Mouse (Mus musculus) heart, embryonic 13.5 days (tissue): ENCODE measurements around the gene Gm11214. TPM values are rescaled to one million over a fixed set of nuclear protein-coding genes. Genes with fewer than 3 reads are reported as not detected.

Experiments used
- ATAC-seq: fragments of 200-750 bp; cut with Nextera tagmentation; 2 replicates; pipeline ENCODE4 v1.8.0; 2017; ENCODE audit warnings: moderate TSS enrichment; ENCODE audit not compliant: insufficient number of reproducible peaks, low FRiP score, low TSS enrichment; ENCODE audit errors: extremely low read depth
- H3K27ac ChIP-seq: fragments of 300-500 bp; sonication (generic); replicated peaks from 2 replicates; pipeline ENCODE4 v1.5.1; 2015; ENCODE audit warnings: moderate library complexity, mild to moderate bottlenecking, inconsistent platforms
- H3K27me3 ChIP-seq: fragments of 300-500 bp; sonication (generic); replicated peaks from 2 replicates; pipeline ENCODE4 v1.6.1; 2015; ENCODE audit warnings: mild to moderate bottlenecking, inconsistent platforms
- H3K36me3 ChIP-seq: fragments of 300-500 bp; sonication (generic); 2 replicates; pipeline ENCODE4 v1.6.1; 2015; ENCODE audit warnings: mild to moderate bottlenecking, inconsistent platforms
- H3K4me1 ChIP-seq: fragments of 300-500 bp; sonication (generic); 2 replicates; pipeline ENCODE4 v1.6.1; 2015; ENCODE audit warnings: inconsistent platforms
- H3K4me2 ChIP-seq: fragments of 300-500 bp; sonication (generic); 2 replicates; pipeline ENCODE4 v1.6.1; 2015; ENCODE audit warnings: inconsistent platforms, mild to moderate bottlenecking, moderate library complexity
- H3K4me3 ChIP-seq: fragments of 300-500 bp; sonication (generic); 2 replicates; pipeline ENCODE4 v1.5.1; 2015; ENCODE audit warnings: moderate library complexity, mild to moderate bottlenecking, inconsistent platforms
- H3K9ac ChIP-seq: fragments of 300-500 bp; sonication (generic); 2 replicates; pipeline ENCODE4 v1.6.1; 2015; ENCODE audit warnings: inconsistent platforms, mild to moderate bottlenecking, moderate library complexity
- H3K9me3 ChIP-seq: fragments of 300-500 bp; sonication (generic); 2 replicates; pipeline ENCODE4 v1.6.1; 2016; ENCODE audit warnings: inconsistent platforms
- whole genome bisulfite sequencing: fragments of 180-500 bp; shearing (Covaris S2); methylation state at CpG from one replicate; pipeline ENCODE4 v1.1.7; 2015; ENCODE audit warnings: mixed read lengths; 5-methylcytosine and 5-hydroxymethylcytosine counted together
- polyA plus RNA-seq: library from polyadenylated mRNA; unstranded; fragments of >200 nt; fragmentation: Nextera tagmentation; extraction: Ambion mirVana; gene quantifications from 2 replicates; pipeline ENCODE4 v1.2.1, GENCODE M21; 2015

Gene Gm11214
- polyA plus RNA-seq: not detected in 2 replicates

- no peak for ATAC-seq
- no peaks in the 10 kb centered on the region for H3K36me3 ChIP-seq
- H3K9ac ChIP-seq: no peak within 1 kb of the TSS
- H3K4me3 ChIP-seq: no peak within 1 kb of the TSS
- no peak within 1 kb of the TSS for H3K4me2 ChIP-seq
- no peaks in the 10 kb centered on the region for H3K4me1 ChIP-seq
- WGBS: 84% methylated on average over 6 of the region's 6 CpGs
- H3K27ac ChIP-seq: no peak within 1 kb of the TSS
- no peaks in the 10 kb centered on the region for H3K9me3 ChIP-seq
- H3K27me3 ChIP-seq: no peaks in the 10 kb centered on the region
These were observed at the start of gene Gm11214 for GRCm38 (mm10) chr4:63663279-63663678. TSS of gene Gm11214 (minus strand) at chr4:63663379.

- Histone ChIP-seq H3K4me2 (no peak overlapping the region), H3K27me3 (peaks cover 6% of the 10 kb centered on the region; the same call in 1 of the 2 replicates), H3K9me3 (no peaks in the 10 kb centered on the region), H3K4me1 (no peaks in the 10 kb centered on the region), H3K9ac (no peak overlapping the region), H3K36me3 (no peaks in the 10 kb centered on the region), H3K4me3 (no peak overlapping the region), H3K27ac (no peak overlapping the region)
- WGBS: 82% methylated on average over 5 of the region's 5 CpGs
- no peak for ATAC-seq
These were observed 48.7 kb upstream of the Gm11214 start for GRCm38 (mm10) chr4:63711886-63712285.

GRCm38 (mm10) chr4:63710431-63711220, 47.4 kb upstream of the Gm11214 start:
- Histone ChIP-seq H3K36me3 (no peaks in the 10 kb centered on the region), H3K4me1 (no peaks in the 10 kb centered on the region), H3K9ac (no peak overlapping the region), H3K27me3 (peaks cover 4% of the 10 kb centered on the region; the same call in 1 of the 2 replicates), H3K9me3 (no peaks in the 10 kb centered on the region), H3K27ac (no peak overlapping the region), H3K4me2 (no peak overlapping the region), H3K4me3 (no peak overlapping the region)
- WGBS: 79% methylated on average over 8 of the region's 8 CpGs
- ATAC-seq: no peak

GRCm38 (mm10) chr4:63706279-63706971, 43.2 kb upstream of the Gm11214 start:
- WGBS: 73% methylated on average over 1 of the region's 1 CpGs

DNA sequence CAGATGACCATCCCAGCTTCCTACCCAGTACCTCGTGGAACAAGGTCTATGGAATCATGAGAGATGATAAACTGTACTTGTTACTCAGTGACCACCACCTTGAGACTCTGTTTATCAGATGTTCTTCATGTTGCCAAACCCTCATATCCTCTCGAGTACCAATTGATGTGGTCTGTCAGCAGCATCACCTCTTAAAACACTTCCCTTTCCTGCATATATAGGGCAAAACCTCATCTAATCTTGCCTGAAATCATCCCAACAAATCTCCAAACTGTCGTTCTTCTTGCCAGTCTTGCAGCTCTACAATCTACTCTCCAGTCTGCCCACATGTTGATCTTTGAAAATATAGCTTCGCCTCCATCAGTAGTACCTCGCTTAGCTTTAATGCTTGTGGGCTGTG, 41.1 kb upstream of the Gm11214 start:
- H3K27me3 ChIP-seq: 0 out of 2 replicates have a peak, but pooled peaks cover 3% of the 10 kb centered on the region
- H3K36me3 ChIP-seq: no peaks in the 10 kb centered on the region
- no peak overlapping the region for H3K4me2 ChIP-seq
- H3K27ac ChIP-seq: no peak overlapping the region
- H3K9ac ChIP-seq: no peak overlapping the region
- H3K9me3 ChIP-seq: no peaks in the 10 kb centered on the region
- 65% methylated on average over 5 of the region's 5 CpGs for WGBS
- H3K4me1 ChIP-seq: no peaks in the 10 kb centered on the region
- H3K4me3 ChIP-seq: no peak overlapping the region
- no peak for ATAC-seq

More at GRCm38 (mm10) chr4:63706279-63706971, 43.2 kb upstream of the Gm11214 start:
- Histone ChIP-seq H3K4me2 (no peak overlapping the region), H3K4me1 (no peaks in the 10 kb centered on the region), H3K4me3 (no peak overlapping the region), H3K9ac (no peak overlapping the region), H3K27me3 (0 out of 2 replicates have a peak, but pooled peaks cover 3% of the 10 kb centered on the region), H3K9me3 (no peaks in the 10 kb centered on the region), H3K27ac (no peak overlapping the region), H3K36me3 (no peaks in the 10 kb centered on the region)
- no peak for ATAC-seq

DNA sequence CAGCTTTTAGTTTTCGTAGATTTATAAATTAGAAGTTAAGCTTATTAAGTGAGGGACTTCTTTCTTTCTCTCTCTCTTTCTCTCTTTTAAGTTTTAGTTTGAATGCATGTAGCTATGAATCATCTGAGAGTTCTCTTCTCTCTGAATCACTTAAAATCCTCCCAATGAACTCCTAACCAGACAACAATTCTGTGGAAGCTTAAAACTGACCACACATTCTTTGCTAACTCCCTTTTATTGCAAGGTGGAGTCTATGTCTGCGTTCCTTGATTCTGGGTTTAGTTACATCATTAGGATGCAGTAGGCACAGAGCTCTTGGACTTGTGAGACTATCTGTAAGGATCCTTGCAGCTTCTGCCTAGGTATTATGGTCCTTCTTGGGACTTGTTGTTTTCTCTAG, 40.5 kb upstream of the Gm11214 start:
- Histone ChIP-seq H3K9me3 (no peaks in the 10 kb centered on the region), H3K27me3 (0 out of 2 replicates have a peak, but pooled peaks cover 3% of the 10 kb centered on the region), H3K4me1 (no peaks in the 10 kb centered on the region), H3K27ac (no peak overlapping the region), H3K4me2 (no peak overlapping the region), H3K9ac (no peak overlapping the region), H3K36me3 (no peaks in the 10 kb centered on the region), H3K4me3 (no peak overlapping the region)
- WGBS: 84% methylated on average over 2 of the region's 2 CpGs
- ATAC-seq: no peak

- no peaks in the 10 kb centered on the region for H3K9me3 ChIP-seq
- no peaks in the 10 kb centered on the region for H3K4me1 ChIP-seq
- H3K4me2 ChIP-seq: no peak overlapping the region
- H3K4me3 ChIP-seq: no peak overlapping the region
- no peaks in the 10 kb centered on the region for H3K36me3 ChIP-seq
- WGBS: 83% methylated on average over 4 of the region's 4 CpGs
- H3K27me3 ChIP-seq: 0 out of 2 replicates have a peak, but pooled peaks cover 3% of the 10 kb centered on the region
- no peak overlapping the region for H3K9ac ChIP-seq
- ATAC-seq: no peak
- no peak overlapping the region for H3K27ac ChIP-seq
These were observed 39.0 kb upstream of the Gm11214 start for GRCm38 (mm10) chr4:63702006-63702704.

DNA sequence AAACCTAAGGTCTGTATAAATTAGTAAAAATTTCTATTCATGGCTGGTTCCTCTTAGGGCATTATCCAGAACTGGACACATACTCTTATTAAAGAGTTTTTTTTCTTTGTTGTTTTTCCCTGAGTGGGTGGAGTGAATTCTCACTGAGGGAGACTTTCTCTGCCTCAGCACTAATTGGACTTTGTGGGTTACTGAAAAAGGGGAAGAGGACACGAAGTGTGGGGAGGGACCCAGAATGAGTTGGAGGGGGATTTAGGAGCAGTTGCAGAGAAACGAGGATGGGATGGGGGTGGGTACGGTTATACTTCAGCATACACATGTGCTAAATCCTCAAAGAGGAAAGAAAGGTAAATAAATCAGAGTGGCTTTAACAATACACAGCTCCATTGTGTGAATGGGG, 36.6 kb upstream of the Gm11214 start:
- WGBS: 67% methylated on average over 3 of the region's 3 CpGs
- H3K4me1 ChIP-seq: no peaks in the 10 kb centered on the region
- no peak overlapping the region for H3K4me2 ChIP-seq
- H3K27me3 ChIP-seq: 0 out of 2 replicates have a peak, but pooled peaks cover 3% of the 10 kb centered on the region
- no peak for ATAC-seq
- H3K9ac ChIP-seq: no peak overlapping the region
- H3K36me3 ChIP-seq: no peaks in the 10 kb centered on the region
- no peaks in the 10 kb centered on the region for H3K9me3 ChIP-seq
- H3K4me3 ChIP-seq: no peak overlapping the region
- no peak overlapping the region for H3K27ac ChIP-seq

GRCm38 (mm10) chr4:63696921-63697320, 33.7 kb upstream of the Gm11214 start:
- H3K36me3 ChIP-seq: no peaks in the 10 kb centered on the region
- H3K4me3 ChIP-seq: no peak overlapping the region
- H3K9me3 ChIP-seq: no peaks in the 10 kb centered on the region
- H3K27me3 ChIP-seq: no peaks in the 10 kb centered on the region
- H3K27ac ChIP-seq: no peak overlapping the region
- H3K9ac ChIP-seq: no peak overlapping the region
- no peaks in the 10 kb centered on the region for H3K4me1 ChIP-seq
- no peak overlapping the region for H3K4me2 ChIP-seq
- ATAC-seq: no peak
- 77% methylated on average over 4 of the region's 4 CpGs for WGBS

DNA sequence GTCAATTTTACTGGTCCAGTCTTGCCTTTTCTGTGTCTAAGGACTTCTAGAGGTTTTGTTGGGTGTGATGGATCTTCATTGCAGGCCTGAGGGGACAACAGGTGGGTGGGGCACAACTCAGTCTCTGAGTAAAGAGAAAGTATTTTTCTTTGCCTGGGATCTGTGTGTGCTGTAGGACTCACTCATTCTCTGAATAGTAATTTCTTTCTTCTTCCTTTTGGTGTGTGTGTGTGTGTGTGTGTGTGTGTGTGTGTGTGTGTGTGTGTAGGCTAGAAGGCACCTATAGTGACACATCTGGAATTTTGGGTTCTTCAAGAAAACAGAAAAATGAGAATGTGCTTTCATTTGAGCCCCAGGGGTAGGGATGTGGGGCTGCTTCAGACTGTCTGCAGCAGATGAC, 29.2 kb upstream of the Gm11214 start:
- Histone ChIP-seq H3K27me3 (no peaks in the 10 kb centered on the region), H3K27ac (no peak overlapping the region), H3K9me3 (no peaks in the 10 kb centered on the region), H3K4me1 (no peaks in the 10 kb centered on the region), H3K4me3 (no peak overlapping the region), H3K4me2 (no peak overlapping the region), H3K9ac (no peak overlapping the region), H3K36me3 (no peaks in the 10 kb centered on the region)
- no peak for ATAC-seq

DNA sequence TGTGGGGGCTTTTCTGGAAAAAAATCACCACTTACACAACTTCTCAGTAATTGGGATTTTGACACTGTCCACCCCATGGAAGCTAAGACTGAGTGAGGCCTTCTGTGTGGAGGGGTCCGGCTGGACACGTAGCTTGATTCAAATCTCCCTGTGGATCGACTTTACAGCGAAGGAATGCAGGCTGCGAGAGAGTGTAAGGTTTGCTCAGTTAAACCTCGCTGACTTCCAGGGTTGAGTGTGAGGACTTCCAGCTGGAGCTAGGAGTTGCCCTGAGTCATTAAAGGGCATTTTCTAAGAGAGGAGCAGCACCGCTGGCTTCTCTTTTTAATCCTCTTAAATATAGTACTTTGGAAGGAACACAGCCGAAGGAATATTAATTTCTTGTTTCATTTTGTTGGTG, 24.2 kb upstream of the Gm11214 start:
- WGBS: 52% methylated on average over 8 of the region's 8 CpGs
- H3K4me3 ChIP-seq: no peak overlapping the region
- peaks cover 8% of the 10 kb centered on the region for H3K27me3 ChIP-seq
- no peaks in the 10 kb centered on the region for H3K4me1 ChIP-seq
- H3K9me3 ChIP-seq: no peaks in the 10 kb centered on the region
- ATAC-seq: no peak
- H3K9ac ChIP-seq: no peak overlapping the region
- no peak overlapping the region for H3K4me2 ChIP-seq
- no peak overlapping the region for H3K27ac ChIP-seq
- no peaks in the 10 kb centered on the region for H3K36me3 ChIP-seq
